Mouse (Mus musculus) bone marrow macrophage, adult 2 months (primary cell): ENCODE results near the gene Capn8.

ENCODE experiments used
- CTCF ChIP-seq: IDR thresholded peaks from 2 replicates; pipeline ENCODE4 v1.5.1; 2012; ENCODE audit warnings: low read depth, mild to moderate bottlenecking, low read length, moderate library complexity
- POLR2A ChIP-seq: IDR thresholded peaks from 2 replicates; pipeline ENCODE4 v1.6.1; 2012; ENCODE audit warnings: mild to moderate bottlenecking, low read depth, low read length, borderline replicate concordance

GRCm38 (mm10) chr1:182584169-182584568, 19.4 kb downstream of the Capn8 start:
- TF ChIP-seq CTCF (no peak), POLR2A (no peak)
